Mouse (Mus musculus): ENCODE results near the gene Wdpcp.

DNA sequence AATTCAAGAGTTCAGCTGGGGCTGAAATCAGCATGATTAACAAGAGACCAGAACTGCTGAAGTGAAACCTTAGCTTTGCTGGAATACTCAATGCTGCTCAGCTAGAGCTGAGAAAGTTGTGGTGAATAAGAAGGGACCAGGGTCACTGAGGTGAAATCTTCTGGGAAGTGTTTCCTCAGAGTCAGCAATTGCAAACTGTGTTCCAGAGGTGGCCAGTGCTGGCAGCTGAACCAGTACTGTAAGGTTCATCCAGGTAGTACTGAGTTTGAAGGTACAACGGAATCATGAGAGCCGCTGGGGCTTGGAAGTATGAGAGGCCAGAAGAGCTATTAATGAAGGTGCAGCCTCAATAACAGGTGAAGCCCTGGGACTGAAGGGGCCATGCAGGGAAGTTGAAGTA is 31.4 kb upstream of the Wdpcp start:
- no peak for TF ChIP-seq CTCF (IDR thresholded peaks at IDR 0.05; ENCODE audit: control insufficient read depth, insufficient read depth, insufficient read length)
- no peak for TF ChIP-seq USF1 (IDR thresholded peaks at IDR 0.05; ENCODE audit: low read depth)
- no peak for TF ChIP-seq CEBPB (IDR thresholded peaks at IDR 0.05; ENCODE audit: low read depth)
- no peak for TF ChIP-seq MYOG (IDR thresholded peaks at IDR 0.05; ENCODE audit: control insufficient read depth, extremely low read depth, insufficient read length)
- TF ChIP-seq FOSL1 (IDR thresholded peaks at IDR 0.05; ENCODE audit: insufficient read depth, low read length, poor library complexity, severe bottlenecking): no peak
- TF ChIP-seq MAX (IDR thresholded peaks at IDR 0.05): no peak
- no peak for TF ChIP-seq MYOD1 (IDR thresholded peaks at IDR 0.05; ENCODE audit: control insufficient read depth, insufficient read length, low read depth)
